Mouse (Mus musculus): ENCODE measurements around the gene Tbc1d2. TPM values are rescaled to one million over a fixed set of nuclear protein-coding genes. Genes with fewer than 3 reads are reported as not detected.

Gene Tbc1d2
- total and polyA plus RNA-seq, 2 experiments from 2014 or later: 0.67 to 1.5 TPM

- Histone ChIP-seq H3K4me3 (ENCODE audit: low read depth, low read length) (no peak overlapping the region), H3K9ac (peak overlapping the region; percentile 37), H3K36me3 (ENCODE audit: insufficient read depth) (peaks cover 29% of the 10 kb centered on the region), H3K4me1 (ENCODE audit: insufficient read depth) (no peaks in the 10 kb centered on the region), H3K27me3 (ENCODE audit: insufficient read depth, low read length) (no peaks in the 10 kb centered on the region), H3K9me3 (ENCODE audit: low read length) (no peaks in the 10 kb centered on the region), H3K27ac (ENCODE audit: low read depth, low read length) (no peak overlapping the region), H3K4me2 (ENCODE audit: low read depth) (peak overlapping the region; percentile 24; the same call in 1 of the 2 replicates)
- DNase-seq: no peak
- no peak for TF ChIP-seq CTCF (IDR thresholded peaks at IDR 0.05; ENCODE audit: low read depth)
- ATAC-seq: peak; percentile 71
- WGBS: 10% methylated on average over 33 of the region's 34 CpGs
Measured at GRCm38 (mm10) chr4:46664123-46665009, 14.4 kb upstream of the Tbc1d2 start.

- Histone ChIP-seq H3K27me3 (ENCODE audit: insufficient read depth, low read length) (no peaks in the 10 kb centered on the region), H3K27ac (ENCODE audit: low read depth, low read length) (no peak overlapping the region), H3K9me3 (ENCODE audit: low read length) (no peaks in the 10 kb centered on the region), H3K36me3 (ENCODE audit: insufficient read depth) (peaks cover 17% of the 10 kb centered on the region; the same call in 1 of the 2 replicates), H3K4me3 (ENCODE audit: low read depth, low read length) (no peak overlapping the region), H3K4me1 (ENCODE audit: insufficient read depth) (no peaks in the 10 kb centered on the region), H3K4me2 (ENCODE audit: low read depth) (no peak overlapping the region), H3K9ac (no peak overlapping the region)
- WGBS: 74% methylated on average over 9 of the region's 9 CpGs
- no peak for DNase-seq
- no peak for ATAC-seq
- TF ChIP-seq CTCF (IDR thresholded peaks at IDR 0.05; ENCODE audit: low read depth): no peak
Measured at GRCm38 (mm10) chr4:46661433-46661832, 11.4 kb upstream of the Tbc1d2 start.

- no peak overlapping the region for H3K27ac ChIP-seq (ENCODE audit: low read depth, low read length)
- 75% methylated on average over 5 of the region's 5 CpGs for WGBS
- H3K4me3 ChIP-seq (ENCODE audit: low read depth, low read length): no peak overlapping the region
- H3K4me1 ChIP-seq (ENCODE audit: insufficient read depth): no peaks in the 10 kb centered on the region
- no peak overlapping the region for H3K4me2 ChIP-seq (ENCODE audit: low read depth)
- peaks cover 11% of the 10 kb centered on the region; the same call in 1 of the 2 replicates for H3K36me3 ChIP-seq (ENCODE audit: insufficient read depth)
- DNase-seq (no peak), ATAC-seq (no peak)
- no peak for TF ChIP-seq CTCF (IDR thresholded peaks at IDR 0.05; ENCODE audit: low read depth)
- peaks cover 3% of the 10 kb centered on the region; the same call in 1 of the 2 replicates for H3K27me3 ChIP-seq (ENCODE audit: insufficient read depth, low read length)
- no peak overlapping the region for H3K9ac ChIP-seq
- H3K9me3 ChIP-seq (ENCODE audit: low read length): no peaks in the 10 kb centered on the region
Measured at GRCm38 (mm10) chr4:46658946-46659345, 8.9 kb upstream of the Tbc1d2 start.

GRCm38 (mm10) chr4:46657116-46657515, 7.1 kb upstream of the Tbc1d2 start:
- H3K27ac ChIP-seq (ENCODE audit: low read depth, low read length): no peak overlapping the region
- H3K4me1 ChIP-seq (ENCODE audit: insufficient read depth): no peaks in the 10 kb centered on the region
- ATAC-seq (peak; percentile 55), DNase-seq (peak; percentile 87)
- H3K4me2 ChIP-seq (ENCODE audit: low read depth): no peak overlapping the region
- H3K4me3 ChIP-seq (ENCODE audit: low read depth, low read length): no peak overlapping the region
- peak; percentile 87 for TF ChIP-seq CTCF (IDR thresholded peaks at IDR 0.05; ENCODE audit: low read depth)
- 9% methylated on average over 5 of the region's 5 CpGs for WGBS
- no peak overlapping the region for H3K9ac ChIP-seq
- H3K9me3 ChIP-seq (ENCODE audit: low read length): no peaks in the 10 kb centered on the region
- peaks cover 3% of the 10 kb centered on the region for H3K27me3 ChIP-seq (ENCODE audit: insufficient read depth, low read length)
- no peaks in the 10 kb centered on the region for H3K36me3 ChIP-seq (ENCODE audit: insufficient read depth)

- no peaks in the 10 kb centered on the region for H3K36me3 ChIP-seq (ENCODE audit: insufficient read depth)
- H3K9ac ChIP-seq: no peak overlapping the region
- TF ChIP-seq CTCF (IDR thresholded peaks at IDR 0.05; ENCODE audit: low read depth): no peak
- H3K4me2 ChIP-seq (ENCODE audit: low read depth): no peak overlapping the region
- DNase-seq (no peak), ATAC-seq (no peak)
- no peak overlapping the region for H3K27ac ChIP-seq (ENCODE audit: low read depth, low read length)
- 73% methylated on average over 2 of the region's 2 CpGs for WGBS
- H3K4me1 ChIP-seq (ENCODE audit: insufficient read depth): no peaks in the 10 kb centered on the region
- H3K9me3 ChIP-seq (ENCODE audit: low read length): no peaks in the 10 kb centered on the region
- peaks cover 11% of the 10 kb centered on the region for H3K27me3 ChIP-seq (ENCODE audit: insufficient read depth, low read length)
- no peak overlapping the region for H3K4me3 ChIP-seq (ENCODE audit: low read depth, low read length)
Measured at GRCm38 (mm10) chr4:46655956-46656355, 5.9 kb upstream of the Tbc1d2 start.

- 47% methylated on average over 1 of the region's 1 CpGs for WGBS
- H3K4me2 ChIP-seq (ENCODE audit: low read depth): no peak overlapping the region
- ATAC-seq: no peak
- no peaks in the 10 kb centered on the region for H3K4me1 ChIP-seq (ENCODE audit: insufficient read depth)
- peaks cover 16% of the 10 kb centered on the region for H3K27me3 ChIP-seq (ENCODE audit: insufficient read depth, low read length)
- no peak for DNase-seq
- H3K9me3 ChIP-seq (ENCODE audit: low read length): no peaks in the 10 kb centered on the region
- H3K9ac ChIP-seq: no peak overlapping the region
- no peak overlapping the region for H3K27ac ChIP-seq (ENCODE audit: low read depth, low read length)
- H3K4me3 ChIP-seq (ENCODE audit: low read depth, low read length): no peak overlapping the region
- no peaks in the 10 kb centered on the region for H3K36me3 ChIP-seq (ENCODE audit: insufficient read depth)
- no peak for TF ChIP-seq CTCF (IDR thresholded peaks at IDR 0.05; ENCODE audit: low read depth)
Measured at GRCm38 (mm10) chr4:46655298-46655697, 5.3 kb upstream of the Tbc1d2 start.

- no peak for DNase-seq
- 73% methylated on average over 4 of the region's 4 CpGs for WGBS
- peak overlapping the region; percentile 58; the same call in 1 of the 2 replicates for H3K4me3 ChIP-seq (ENCODE audit: low read depth, low read length)
- peaks cover 28% of the 10 kb centered on the region for H3K27me3 ChIP-seq (ENCODE audit: insufficient read depth, low read length)
- no peak for ATAC-seq
- peak overlapping the region; percentile 93 for H3K4me2 ChIP-seq (ENCODE audit: low read depth)
- H3K9me3 ChIP-seq (ENCODE audit: low read length): no peaks in the 10 kb centered on the region
- no peaks in the 10 kb centered on the region for H3K36me3 ChIP-seq (ENCODE audit: insufficient read depth)
- H3K9ac ChIP-seq: no peak overlapping the region
- no peak for TF ChIP-seq CTCF (IDR thresholded peaks at IDR 0.05; ENCODE audit: low read depth)
- no peak overlapping the region for H3K27ac ChIP-seq (ENCODE audit: low read depth, low read length)
- H3K4me1 ChIP-seq (ENCODE audit: insufficient read depth): no peaks in the 10 kb centered on the region
Measured at GRCm38 (mm10) chr4:46649161-46649560, 848 bp downstream of the Tbc1d2 start.

Data from forebrain, postnatal 0 days (tissue).